Comparison of ENCODE assay signal across 29 mouse cellular contexts in genomic region chr2:17214881-17215280, GRCm38 (mm10).
"Had no signal": no experiment of that assay in that cellular context is flagged by ENCODE, and none has a peak within 500 bp of the region (broad histone marks: within the 10 kb centered on the region; RNA-seq: fewer than 3 reads in every experiment).

No protein-coding gene starts in this region.

- H3K4me1 ChIP-seq: heart, embryonic 13.5 days; heart, embryonic 15.5 days; hindbrain, embryonic 10.5 days; hindbrain, embryonic 12.5 days; hindbrain, embryonic 13.5 days; hindbrain, embryonic 15.5 days; intestine, embryonic 15.5 days; kidney, embryonic 15.5 days had no signal

- H3K9me3 ChIP-seq: heart, embryonic 13.5 days; heart, embryonic 15.5 days; hindbrain, embryonic 10.5 days; hindbrain, embryonic 12.5 days; hindbrain, embryonic 13.5 days; hindbrain, embryonic 15.5 days; intestine, embryonic 15.5 days; kidney, embryonic 15.5 days had no signal

- H3K27ac ChIP-seq: heart, embryonic 13.5 days; heart, embryonic 15.5 days; hindbrain, embryonic 10.5 days; hindbrain, embryonic 12.5 days; hindbrain, embryonic 13.5 days; hindbrain, embryonic 14.5 days; hindbrain, embryonic 15.5 days; hindbrain, postnatal 0 days; intestine, embryonic 15.5 days; kidney, embryonic 15.5 days; kidney, postnatal 0 days; layer of hippocampus, adult 2 months; left cerebral cortex, adult 2 months had no signal

- H3K4me3 ChIP-seq: heart, embryonic 13.5 days; heart, embryonic 15.5 days; hindbrain, embryonic 10.5 days; hindbrain, embryonic 12.5 days; hindbrain, embryonic 13.5 days; hindbrain, embryonic 15.5 days; intestine, embryonic 15.5 days; kidney, embryonic 15.5 days; layer of hippocampus, adult 2 months; left cerebral cortex, adult 2 months had no signal

- H3K9ac ChIP-seq: heart, embryonic 13.5 days; heart, embryonic 15.5 days; hindbrain, embryonic 12.5 days; hindbrain, embryonic 13.5 days; hindbrain, embryonic 14.5 days; hindbrain, embryonic 15.5 days; intestine, embryonic 15.5 days; kidney, embryonic 15.5 days had no signal

- DNase-seq: heart, postnatal 10 days; heart, postnatal 14 days; heart, postnatal 36 days; heart, postnatal 4 days; kidney, adult 11 months; kidney, adult 18-20 months; kidney, adult 2 months; kidney, adult 8-10 months; kidney, adult 9 months; kidney, postnatal 10 days; kidney, postnatal 14 days; kidney, postnatal 25 days; kidney, postnatal 36 days; kidney, postnatal 4 days; layer of hippocampus, adult 9-11 months; layer of hippocampus, postnatal 36 days had no signal

- H3K36me3 ChIP-seq: heart, embryonic 13.5 days; heart, embryonic 15.5 days; hindbrain, embryonic 10.5 days; hindbrain, embryonic 12.5 days; hindbrain, embryonic 13.5 days; hindbrain, embryonic 15.5 days; intestine, embryonic 15.5 days; kidney, embryonic 15.5 days had no signal

- H3K4me2 ChIP-seq: heart, embryonic 13.5 days; heart, embryonic 15.5 days; hindbrain, embryonic 12.5 days; hindbrain, embryonic 13.5 days; hindbrain, embryonic 14.5 days; hindbrain, embryonic 15.5 days; intestine, embryonic 15.5 days; kidney, embryonic 15.5 days had no signal

- H3K27me3 ChIP-seq: heart, embryonic 13.5 days; heart, embryonic 15.5 days; hindbrain, embryonic 12.5 days; hindbrain, embryonic 13.5 days; hindbrain, embryonic 15.5 days; intestine, embryonic 15.5 days; kidney, embryonic 15.5 days had no signal
